Mouse (Mus musculus): Measurements from ENCODE around the gene Rln3.

The Rln3 gene

GRCm38 (mm10) chr8:83997511-83998141 is 47.2 kb downstream of the Rln3 start, which contains the start of gene Samd1:
Gene Samd1 (plus strand): TSS chr8:83997672.
- peak in 1 of 2 experiments; percentile 39 for DNase-seq (ENCODE audit: low spot score in 2 of 2)

GRCm38 (mm10) chr8:83996567-83997505 is 48.0 kb downstream of the Rln3 start:
- DNase-seq (ENCODE audit: low spot score in 2 of 2) = peak; percentile 85 to 87

GRCm38 (mm10) chr8:83995973-83996372 is 48.8 kb downstream of the Rln3 start:
- DNase-seq (ENCODE audit: low spot score in 2 of 2) = no peak

GRCm38 (mm10) chr8:83994030-83994429 is 50.8 kb downstream of the Rln3 start:
- DNase-seq (ENCODE audit: low spot score in 2 of 2) = no peak

Data from urinary bladder, adult 18-20 months (tissue).